Mouse (Mus musculus): ENCODE measurements around the gene Cnot1. TPM values are rescaled to one million over a fixed set of nuclear protein-coding genes. Genes with fewer than 3 reads are reported as not detected.

Gene Cnot1
- polyA plus RNA-seq, 1 experiment from 2014 or later = 83.1 TPM

- H3K9ac ChIP-seq (ENCODE audit: low read length) = peak overlapping the region; percentile 60
- H3K4me2 ChIP-seq (ENCODE audit: low read length) = peak overlapping the region; percentile 47
- H3K9me3 ChIP-seq (ENCODE audit: control insufficient read depth, low read length) = no peaks in the 10 kb centered on the region
- 57% methylated on average over 3 of the region's 3 CpGs for WGBS
- no peaks in the 10 kb centered on the region for H3K27me3 ChIP-seq (ENCODE audit: control insufficient read depth, insufficient read depth, low read length)
- peak overlapping the region; percentile 86 to 90 for H3K27ac ChIP-seq (replicated peaks in 1 of 2; ENCODE audit: control insufficient read depth in 1 of 2, insufficient read depth in 1 of 2, low read depth in 2 of 2, low read length in 2 of 2)
- ATAC-seq (ENCODE audit: insufficient number of reproducible peaks, insufficient read depth, low FRiP score, low read depth) = no peak
- no peaks in the 10 kb centered on the region for H3K36me3 ChIP-seq (ENCODE audit: control insufficient read depth, insufficient read depth, low read length)
- no peak overlapping the region for H3K4me3 ChIP-seq (ENCODE audit: control insufficient read depth in 1 of 2, insufficient read depth in 1 of 2, low read depth in 1 of 2, low read length in 2 of 2)
- peaks cover 18 to 33% of the 10 kb centered on the region in 2 experiments for H3K4me1 ChIP-seq (ENCODE audit: control insufficient read depth in 2 of 2, insufficient read depth in 2 of 2, low read length in 2 of 2)
These were observed 10.3 kb upstream of the Cnot1 start for GRCm38 (mm10) chr8:95817597-95817996.

GRCm38 (mm10) chr8:95816044-95816708 lies 8.9 kb upstream of the Cnot1 start:
- no peak overlapping the region for H3K4me3 ChIP-seq (ENCODE audit: control insufficient read depth in 1 of 2, insufficient read depth in 1 of 2, low read depth in 1 of 2, low read length in 2 of 2)
- no peak overlapping the region for H3K4me2 ChIP-seq (ENCODE audit: low read length)
- H3K27ac ChIP-seq (replicated peaks in 1 of 2; ENCODE audit: control insufficient read depth in 1 of 2, insufficient read depth in 1 of 2, low read depth in 2 of 2, low read length in 2 of 2) = peak overlapping the region in 1 of 2 experiments; percentile 90; a peak in 3 of 4 replicates
- H3K36me3 ChIP-seq (ENCODE audit: control insufficient read depth, insufficient read depth, low read length) = no peaks in the 10 kb centered on the region
- no peak for ATAC-seq (ENCODE audit: insufficient number of reproducible peaks, insufficient read depth, low FRiP score, low read depth)
- WGBS = 38% methylated on average over 6 of the region's 6 CpGs
- no peaks in the 10 kb centered on the region for H3K27me3 ChIP-seq (ENCODE audit: control insufficient read depth, insufficient read depth, low read length)
- no peaks in the 10 kb centered on the region for H3K9me3 ChIP-seq (ENCODE audit: control insufficient read depth, low read length)
- peaks cover 28 to 39% of the 10 kb centered on the region in 2 experiments for H3K4me1 ChIP-seq (ENCODE audit: control insufficient read depth in 2 of 2, insufficient read depth in 2 of 2, low read length in 2 of 2)
- no peak overlapping the region for H3K9ac ChIP-seq (ENCODE audit: low read length)

DNA sequence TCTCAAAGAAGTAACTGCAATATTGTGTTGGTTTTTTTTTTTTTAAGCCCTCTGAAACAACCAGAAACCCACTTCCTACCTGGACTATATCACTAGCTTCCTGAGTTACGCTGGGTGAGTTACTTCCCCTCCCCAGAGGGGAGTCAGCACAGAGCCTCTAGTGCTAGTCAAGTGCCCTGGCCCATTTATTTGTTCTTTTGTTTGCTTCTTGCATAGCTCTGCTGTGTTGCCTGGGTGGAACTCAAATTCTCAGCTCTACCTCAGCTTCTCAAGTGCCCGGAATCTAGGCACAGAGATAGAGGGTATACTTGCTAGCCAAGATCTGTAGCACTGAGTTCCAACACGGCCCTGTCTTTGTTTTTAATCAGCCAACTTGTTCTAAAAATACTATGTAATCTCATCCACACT lies 2.9 kb upstream of the Cnot1 start:
- peak overlapping the region; percentile 61 for H3K9ac ChIP-seq (ENCODE audit: low read length)
- no peaks in the 10 kb centered on the region for H3K9me3 ChIP-seq (ENCODE audit: control insufficient read depth, low read length)
- H3K4me1 ChIP-seq (ENCODE audit: control insufficient read depth in 2 of 2, insufficient read depth in 2 of 2, low read length in 2 of 2) = peaks cover 18 to 38% of the 10 kb centered on the region in 2 experiments
- H3K4me2 ChIP-seq (ENCODE audit: low read length) = peak overlapping the region; percentile 52
- H3K27ac ChIP-seq (replicated peaks in 1 of 2; ENCODE audit: control insufficient read depth in 1 of 2, insufficient read depth in 1 of 2, low read depth in 2 of 2, low read length in 2 of 2) = peak overlapping the region; percentile 93 to 97
- H3K4me3 ChIP-seq (ENCODE audit: control insufficient read depth in 1 of 2, insufficient read depth in 1 of 2, low read depth in 1 of 2, low read length in 2 of 2) = no peak overlapping the region; a peak in 1 of 4 replicates
- ATAC-seq (ENCODE audit: insufficient number of reproducible peaks, insufficient read depth, low FRiP score, low read depth) = peak; percentile 17; the same call in 1 of the 2 replicates
- peaks cover 4% of the 10 kb centered on the region; the same call in 1 of the 2 replicates for H3K36me3 ChIP-seq (ENCODE audit: control insufficient read depth, insufficient read depth, low read length)
- 11% methylated on average over 3 of the region's 3 CpGs for WGBS
- H3K27me3 ChIP-seq (ENCODE audit: control insufficient read depth, insufficient read depth, low read length) = no peaks in the 10 kb centered on the region

- peaks cover 18 to 47% of the 10 kb centered on the region in 2 experiments for H3K4me1 ChIP-seq (ENCODE audit: control insufficient read depth in 2 of 2, insufficient read depth in 2 of 2, low read length in 2 of 2)
- peak overlapping the region; percentile 61; the same call in 1 of the 2 replicates for H3K9ac ChIP-seq (ENCODE audit: low read length)
- 77% methylated on average over 5 of the region's 5 CpGs for WGBS
- no peak overlapping the region for H3K4me2 ChIP-seq (ENCODE audit: low read length)
- H3K27ac ChIP-seq (replicated peaks in 1 of 2; ENCODE audit: control insufficient read depth in 1 of 2, insufficient read depth in 1 of 2, low read depth in 2 of 2, low read length in 2 of 2) = peak overlapping the region; percentile 23 to 97; a peak in 2 of 4 replicates
- peaks cover 11% of the 10 kb centered on the region; the same call in 1 of the 2 replicates for H3K36me3 ChIP-seq (ENCODE audit: control insufficient read depth, insufficient read depth, low read length)
- H3K9me3 ChIP-seq (ENCODE audit: control insufficient read depth, low read length) = no peaks in the 10 kb centered on the region
- no peak overlapping the region for H3K4me3 ChIP-seq (ENCODE audit: control insufficient read depth in 1 of 2, insufficient read depth in 1 of 2, low read depth in 1 of 2, low read length in 2 of 2)
- H3K27me3 ChIP-seq (ENCODE audit: control insufficient read depth, insufficient read depth, low read length) = no peaks in the 10 kb centered on the region
- ATAC-seq (ENCODE audit: insufficient number of reproducible peaks, insufficient read depth, low FRiP score, low read depth) = no peak
These were observed 1.9 kb upstream of the Cnot1 start for GRCm38 (mm10) chr8:95809116-95809515.

DNA sequence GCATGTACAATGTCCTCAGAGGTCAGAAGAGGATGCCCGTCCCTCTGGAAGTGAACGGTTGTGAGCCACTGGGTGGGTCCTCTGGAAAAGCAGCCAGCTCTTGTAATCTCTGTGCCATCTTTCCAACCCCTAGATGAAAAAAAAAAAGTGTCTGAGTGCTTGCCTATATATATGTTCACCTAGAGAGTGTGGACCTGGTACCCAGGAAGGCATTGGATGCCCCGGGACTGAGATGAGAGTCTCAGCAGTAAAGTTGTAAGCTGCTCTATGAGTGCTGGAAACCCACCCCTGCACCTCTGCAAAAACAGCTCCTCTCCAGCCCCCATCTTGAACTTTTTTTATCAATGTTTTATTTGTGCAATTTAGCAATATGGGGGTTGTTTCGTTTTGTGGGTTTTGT lies 1.4 kb upstream of the Cnot1 start:
- ATAC-seq (ENCODE audit: insufficient number of reproducible peaks, insufficient read depth, low FRiP score, low read depth) = no peak
- Histone ChIP-seq H3K27ac (replicated peaks in 1 of 2; ENCODE audit: control insufficient read depth in 1 of 2, insufficient read depth in 1 of 2, low read depth in 2 of 2, low read length in 2 of 2) (no peak overlapping the region; a peak in 1 of 4 replicates), H3K4me2 (ENCODE audit: low read length) (no peak overlapping the region), H3K9me3 (ENCODE audit: control insufficient read depth, low read length) (no peaks in the 10 kb centered on the region), H3K4me3 (ENCODE audit: control insufficient read depth in 1 of 2, insufficient read depth in 1 of 2, low read depth in 1 of 2, low read length in 2 of 2) (no peak overlapping the region), H3K9ac (ENCODE audit: low read length) (no peak overlapping the region), H3K4me1 (ENCODE audit: control insufficient read depth in 2 of 2, insufficient read depth in 2 of 2, low read length in 2 of 2) (peaks cover 18 to 52% of the 10 kb centered on the region in 2 experiments), H3K36me3 (ENCODE audit: control insufficient read depth, insufficient read depth, low read length) (peaks cover 15% of the 10 kb centered on the region; the same call in 1 of the 2 replicates), H3K27me3 (ENCODE audit: control insufficient read depth, insufficient read depth, low read length) (no peaks in the 10 kb centered on the region)
- WGBS = 83% methylated on average over 4 of the region's 4 CpGs

DNA sequence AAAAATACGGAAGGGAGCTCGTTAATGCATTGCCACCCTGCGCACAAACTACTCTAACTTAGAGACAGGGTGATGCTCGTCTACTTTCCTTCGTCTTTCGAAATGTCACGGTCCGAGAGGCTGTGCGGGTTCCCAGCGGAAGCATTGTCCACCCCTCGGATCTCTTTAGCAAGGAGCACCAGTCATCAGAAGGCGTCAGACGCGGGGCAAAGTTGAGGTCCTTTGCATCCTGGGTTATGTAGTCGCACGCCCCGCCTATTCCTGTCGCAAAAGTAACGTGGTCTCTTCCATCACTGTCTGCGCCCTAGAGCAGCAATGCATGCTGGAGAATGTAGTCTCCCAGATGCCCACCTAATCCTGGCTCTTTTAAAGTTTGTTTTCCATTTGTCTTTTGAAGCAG lies 597 bp upstream of the Cnot1 start:
- Histone ChIP-seq H3K9me3 (ENCODE audit: control insufficient read depth, low read length) (no peaks in the 10 kb centered on the region), H3K27ac (replicated peaks in 1 of 2; ENCODE audit: control insufficient read depth in 1 of 2, insufficient read depth in 1 of 2, low read depth in 2 of 2, low read length in 2 of 2) (peak overlapping the region; percentile 97 to 99), H3K4me2 (ENCODE audit: low read length) (peak overlapping the region; percentile 88), H3K4me3 (ENCODE audit: control insufficient read depth in 1 of 2, insufficient read depth in 1 of 2, low read depth in 1 of 2, low read length in 2 of 2) (peak overlapping the region; percentile 92 to 96), H3K4me1 (ENCODE audit: control insufficient read depth in 2 of 2, insufficient read depth in 2 of 2, low read length in 2 of 2) (peaks cover 18 to 55% of the 10 kb centered on the region in 2 experiments), H3K36me3 (ENCODE audit: control insufficient read depth, insufficient read depth, low read length) (peaks cover 15% of the 10 kb centered on the region; the same call in 1 of the 2 replicates), H3K27me3 (ENCODE audit: control insufficient read depth, insufficient read depth, low read length) (no peaks in the 10 kb centered on the region), H3K9ac (ENCODE audit: low read length) (peak overlapping the region; percentile 81)
- WGBS = under 1% methylated on average over 20 of the region's 20 CpGs
- ATAC-seq (ENCODE audit: insufficient number of reproducible peaks, insufficient read depth, low FRiP score, low read depth) = peak; percentile 87

GRCm38 (mm10) chr8:95806461-95807191 lies 638 bp downstream of the Cnot1 start:
- under 1% methylated on average over 67 of the region's 69 CpGs for WGBS
- Histone ChIP-seq H3K36me3 (ENCODE audit: control insufficient read depth, insufficient read depth, low read length) (peaks cover 24% of the 10 kb centered on the region), H3K27me3 (ENCODE audit: control insufficient read depth, insufficient read depth, low read length) (no peaks in the 10 kb centered on the region), H3K27ac (replicated peaks in 1 of 2; ENCODE audit: control insufficient read depth in 1 of 2, insufficient read depth in 1 of 2, low read depth in 2 of 2, low read length in 2 of 2) (peak overlapping the region; percentile 96 to 99), H3K4me3 (ENCODE audit: control insufficient read depth in 1 of 2, insufficient read depth in 1 of 2, low read depth in 1 of 2, low read length in 2 of 2) (peak overlapping the region; percentile 92 to 96), H3K9me3 (ENCODE audit: control insufficient read depth, low read length) (no peaks in the 10 kb centered on the region), H3K4me2 (ENCODE audit: low read length) (peak overlapping the region; percentile 89), H3K4me1 (ENCODE audit: control insufficient read depth in 2 of 2, insufficient read depth in 2 of 2, low read length in 2 of 2) (peaks cover 16 to 55% of the 10 kb centered on the region in 2 experiments), H3K9ac (ENCODE audit: low read length) (peak overlapping the region; percentile 98)
- no peak for ATAC-seq (ENCODE audit: insufficient number of reproducible peaks, insufficient read depth, low FRiP score, low read depth)
